Mouse (Mus musculus) CH12.LX (cell line): ENCODE results near the gene Myo1d. TPM values are rescaled to one million over a fixed set of nuclear protein-coding genes. Genes with fewer than 3 reads are reported as not detected.

Source experiments
- DNase-seq: peaks from one replicate; pipeline ENCODE4 v3.0.0-alpha.2; 2013; ENCODE audit errors: extremely low read depth
- H3K27ac ChIP-seq: 2 replicates; pipeline ENCODE4 v1.5.1; 2012; ENCODE audit warnings: low read depth, mild to moderate bottlenecking, control low read depth, moderate library complexity; ENCODE audit not compliant: insufficient read depth
- H3K27me3 ChIP-seq: replicated peaks from 2 replicates; pipeline ENCODE3; 2012; ENCODE audit warnings: inconsistent platforms
- H3K36me3 ChIP-seq, 2 experiments: replicated peaks in 1 of 2; 2 replicates each; pipeline versions ENCODE3 to v1.6.1; 2012; ENCODE audit warnings: inconsistent platforms in 1 of 2, low read length in 1 of 2, mild to moderate bottlenecking in 1 of 2, mixed read lengths in 1 of 2, moderate library complexity in 1 of 2; ENCODE audit not compliant: control insufficient read depth in 1 of 2, insufficient read depth in 1 of 2
- H3K4me1 ChIP-seq, 2 experiments: 2 replicates each; pipeline ENCODE4 v1.6.1; 2012; ENCODE audit warnings: inconsistent platforms in 1 of 2, moderate library complexity in 1 of 2; ENCODE audit not compliant: insufficient read depth in 2 of 2, control insufficient read depth in 1 of 2
- H3K4me2 ChIP-seq: 2 replicates; pipeline ENCODE4 v1.6.1; 2012; ENCODE audit warnings: low read depth, mild to moderate bottlenecking, control low read depth; ENCODE audit not compliant: poor library complexity, insufficient read depth, severe bottlenecking
- H3K4me3 ChIP-seq, 3 experiments: fragments of 150-350 bp in 1 of 3; sonication (generic) in 1 of 3; replicated peaks in 1 of 3; 2 replicates each; pipeline versions ENCODE3 to v1.5.1; 2011 to 2012; ENCODE audit warnings: low read depth in 2 of 3, low read length in 2 of 3, mild to moderate bottlenecking in 2 of 3, moderate library complexity in 2 of 3, control low read depth in 1 of 3, improper control_type of control experiment in 1 of 3, inconsistent platforms in 1 of 3, mixed read lengths in 1 of 3; ENCODE audit not compliant: poor library complexity in 1 of 3
- H3K79me2 ChIP-seq: replicated peaks from 2 replicates; pipeline ENCODE4 v1.6.1; 2012; ENCODE audit warnings: mild to moderate bottlenecking, moderate library complexity; ENCODE audit not compliant: control insufficient read depth, poor library complexity, insufficient read depth, severe bottlenecking; ENCODE audit errors: extremely low read depth
- H3K9ac ChIP-seq: 2 replicates; pipeline ENCODE4 v1.6.1; 2012; ENCODE audit warnings: low read depth, mild to moderate bottlenecking, control low read depth, moderate library complexity; ENCODE audit not compliant: insufficient read depth
- H3K9me3 ChIP-seq: replicated peaks from 2 replicates; pipeline ENCODE3; 2012; ENCODE audit warnings: low read length, inconsistent platforms, mixed read lengths
- BHLHE40 ChIP-seq: IDR thresholded peaks from 2 replicates; pipeline ENCODE4 v1.6.1; 2011; ENCODE audit warnings: mild to moderate bottlenecking, low read depth, low read length, improper control_type of control experiment
- CHD1 ChIP-seq: IDR thresholded peaks from 2 replicates; pipeline ENCODE4 v1.6.1; 2012; ENCODE audit warnings: low read depth, low read length, improper control_type of control experiment, inconsistent platforms
- CHD2 ChIP-seq: IDR thresholded peaks from 2 replicates; pipeline ENCODE4 v1.6.1; 2011; ENCODE audit warnings: low read length, improper control_type of control experiment
- CTCF ChIP-seq, 2 experiments: IDR thresholded peaks in 1 of 2; conservative IDR thresholded peaks in 1 of 2; 2 replicates each; pipeline ENCODE4 v1.5.1; 2011 to 2012; ENCODE audit warnings: low read depth in 2 of 2, low read length in 2 of 2, improper control_type of control experiment in 1 of 2, inconsistent platforms in 1 of 2, mild to moderate bottlenecking in 1 of 2, moderate library complexity in 1 of 2
- E2F4 ChIP-seq: IDR thresholded peaks from 2 replicates; pipeline ENCODE4 v1.6.1; 2011; ENCODE audit warnings: low read depth, low read length, improper control_type of control experiment; ENCODE audit not compliant: insufficient replicate concordance
- ELF1 ChIP-seq: IDR thresholded peaks from 2 replicates; pipeline ENCODE4 v1.6.1; 2014; ENCODE audit warnings: low read depth, mild to moderate bottlenecking, inconsistent platforms, low read length, improper control_type of control experiment
- EP300 ChIP-seq: IDR thresholded peaks from 2 replicates; pipeline ENCODE4 v1.6.1; 2011; ENCODE audit warnings: low read length, improper control_type of control experiment
- ETS1 ChIP-seq: conservative IDR thresholded peaks from 2 replicates; pipeline ENCODE4 v1.6.1; 2012; ENCODE audit warnings: low read depth, mild to moderate bottlenecking, inconsistent platforms, low read length, improper control_type of control experiment, moderate library complexity
- GABPA ChIP-seq: IDR thresholded peaks from 2 replicates; pipeline ENCODE4 v1.6.1; 2012; ENCODE audit warnings: low read depth, low read length, improper control_type of control experiment, inconsistent platforms; ENCODE audit not compliant: insufficient replicate concordance
- HCFC1 ChIP-seq: IDR thresholded peaks from 2 replicates; pipeline ENCODE4 v1.6.1; 2012; ENCODE audit warnings: low read depth, mild to moderate bottlenecking, inconsistent platforms, low read length, improper control_type of control experiment
- IRF4 ChIP-seq: IDR thresholded peaks from 2 replicates; pipeline ENCODE4 v1.6.1; 2014; ENCODE audit warnings: low read depth, mild to moderate bottlenecking, inconsistent platforms, low read length, improper control_type of control experiment
- JUN ChIP-seq: IDR thresholded peaks from 2 replicates; pipeline ENCODE4 v1.6.1; 2011; ENCODE audit warnings: low read depth, mild to moderate bottlenecking, low read length, improper control_type of control experiment, moderate library complexity; ENCODE audit not compliant: insufficient read depth
- JUND ChIP-seq: conservative IDR thresholded peaks from 2 replicates; pipeline ENCODE4 v1.6.1; 2011; ENCODE audit warnings: low read depth, low read length, improper control_type of control experiment
- KAT2A ChIP-seq: IDR thresholded peaks from 2 replicates; pipeline ENCODE4 v1.6.1; 2012; ENCODE audit warnings: low read length, improper control_type of control experiment, inconsistent platforms; ENCODE audit not compliant: insufficient replicate concordance
- MAFK ChIP-seq: IDR thresholded peaks from 2 replicates; pipeline ENCODE4 v1.6.1; 2011; ENCODE audit warnings: low read length, improper control_type of control experiment; ENCODE audit not compliant: insufficient replicate concordance
- MAX ChIP-seq: IDR thresholded peaks from 2 replicates; pipeline ENCODE4 v1.6.1; 2011; ENCODE audit warnings: low read length, improper control_type of control experiment
- MAZ ChIP-seq: IDR thresholded peaks from 2 replicates; pipeline ENCODE4 v1.6.1; 2012; ENCODE audit warnings: low read depth, mild to moderate bottlenecking, inconsistent platforms, low read length, improper control_type of control experiment, moderate library complexity
- MEF2A ChIP-seq: IDR thresholded peaks from 2 replicates; pipeline ENCODE4 v1.6.1; 2014; ENCODE audit warnings: low read depth, mild to moderate bottlenecking, inconsistent platforms, low read length, improper control_type of control experiment, borderline replicate concordance
- MXI1 ChIP-seq: IDR thresholded peaks from 2 replicates; pipeline ENCODE4 v1.6.1; 2011; ENCODE audit warnings: mild to moderate bottlenecking, low read depth, low read length, improper control_type of control experiment
- MYC ChIP-seq: IDR thresholded peaks from 2 replicates; pipeline ENCODE4 v1.6.1; 2011; ENCODE audit warnings: low read depth, mild to moderate bottlenecking, improper control_type of control experiment, low read length
- NELFE ChIP-seq: IDR thresholded peaks from 2 replicates; pipeline ENCODE4 v1.6.1; 2011; ENCODE audit warnings: low read depth, low read length, improper control_type of control experiment
- NRF1 ChIP-seq: IDR thresholded peaks from 2 replicates; pipeline ENCODE4 v1.6.1; 2014; ENCODE audit warnings: low read depth, mild to moderate bottlenecking, inconsistent platforms, low read length, improper control_type of control experiment, moderate library complexity
- PAX5 ChIP-seq: IDR thresholded peaks from 2 replicates; pipeline ENCODE4 v1.6.1; 2012; ENCODE audit warnings: low read length, inconsistent platforms, mixed read lengths
- POLR2A ChIP-seq: IDR thresholded peaks from 2 replicates; pipeline ENCODE4 v1.6.1; 2011; ENCODE audit warnings: low read depth, mild to moderate bottlenecking, improper control_type of control experiment, low read length
- POLR2AphosphoS2 ChIP-seq: IDR thresholded peaks from 2 replicates; pipeline ENCODE4 v1.6.1; 2011; ENCODE audit warnings: low read depth, low read length, improper control_type of control experiment
- RAD21 ChIP-seq: IDR thresholded peaks from 2 replicates; pipeline ENCODE4 v1.6.1; 2011; ENCODE audit warnings: low read depth, mild to moderate bottlenecking, low read length, improper control_type of control experiment, moderate library complexity
- RCOR1 ChIP-seq: conservative IDR thresholded peaks from 2 replicates; pipeline ENCODE4 v1.6.1; 2012; ENCODE audit warnings: low read depth, mild to moderate bottlenecking, inconsistent platforms, low read length, improper control_type of control experiment
- SIN3A ChIP-seq: IDR thresholded peaks from 2 replicates; pipeline ENCODE4 v1.6.1; 2012; ENCODE audit warnings: low read length, improper control_type of control experiment, inconsistent platforms
- SMC3 ChIP-seq: IDR thresholded peaks from 2 replicates; pipeline ENCODE4 v1.6.1; 2011; ENCODE audit warnings: low read depth, low read length, improper control_type of control experiment
- TBP ChIP-seq: conservative IDR thresholded peaks from 2 replicates; pipeline ENCODE4 v1.6.1; 2011; ENCODE audit warnings: low read depth, low read length, improper control_type of control experiment
- TCF12 ChIP-seq: IDR thresholded peaks from 2 replicates; pipeline ENCODE4 v1.6.1; 2014; ENCODE audit warnings: low read depth, mild to moderate bottlenecking, inconsistent platforms, low read length, improper control_type of control experiment
- UBTF ChIP-seq: IDR thresholded peaks from 2 replicates; pipeline ENCODE4 v1.6.1; 2012; ENCODE audit warnings: low read depth, mild to moderate bottlenecking, inconsistent platforms, low read length, improper control_type of control experiment, moderate library complexity
- USF1 ChIP-seq: IDR thresholded peaks from 2 replicates; pipeline ENCODE4 v1.6.1; 2014; ENCODE audit warnings: low read depth, mild to moderate bottlenecking, inconsistent platforms, low read length, improper control_type of control experiment
- USF2 ChIP-seq: conservative IDR thresholded peaks from 2 replicates; pipeline ENCODE4 v1.6.1; 2011; ENCODE audit warnings: low read depth, low read length, improper control_type of control experiment
- ZC3H11A ChIP-seq: IDR thresholded peaks from 2 replicates; pipeline ENCODE4 v1.6.1; 2012; ENCODE audit warnings: low read depth, mild to moderate bottlenecking, inconsistent platforms, low read length, improper control_type of control experiment
- ZKSCAN1 ChIP-seq: IDR thresholded peaks from 2 replicates; pipeline ENCODE4 v1.6.1; 2012; ENCODE audit warnings: low read depth, inconsistent platforms, low read length, improper control_type of control experiment, borderline replicate concordance
- ZMIZ1 ChIP-seq: IDR thresholded peaks from 2 replicates; pipeline ENCODE4 v1.6.1; 2012; ENCODE audit warnings: low read depth, mild to moderate bottlenecking, inconsistent platforms, low read length, improper control_type of control experiment
- ZNF384 ChIP-seq: IDR thresholded peaks from 2 replicates; pipeline ENCODE4 v1.6.1; 2012; ENCODE audit warnings: low read depth, low read length, improper control_type of control experiment, inconsistent platforms
- dilution Hi-C: fragments of 300-500 bp; cut with MboI; formaldehyde crosslinking; loops from 2 replicates; pipeline ENCODE4 v1.14.3; 2020; ENCODE audit warnings: low sequenced_read_pairs; ENCODE audit not compliant: extremely low pct_unique_long_range_greater_than_20kb, extremely low pct_ligation_motif_present
- in situ Hi-C: fragments of 300-500 bp; cut with MboI; formaldehyde crosslinking; loops from 3 replicates; pipeline ENCODE4 v1.14.3; 2019; ENCODE audit warnings: low sequenced_read_pairs, low pct_ligation_motif_present, low pct_unique_long_range_greater_than_20kb, mixed read lengths
- polyA plus RNA-seq: library from polyadenylated mRNA; unstranded; fragments of >175 nt; gene quantifications from 2 replicates; pipeline ENCODE4 v1.2.1, GENCODE M21; 2012; ENCODE audit warnings: low read depth; ENCODE audit not compliant: insufficient read length
- total RNA-seq, 2 experiments: library from RNA; depleted of rRNA; stranded (reverse); fragments of 300-350 nt in 1 of 2; fragments of >200 nt in 1 of 2; gene quantifications; 2 replicates each; pipeline ENCODE4 v1.2.3; 2012 to 2014

Myo1d gene
- total and polyA plus RNA-seq, 3 experiments, result 2.2 to 5.6 (median 2.9) TPM

DNA sequence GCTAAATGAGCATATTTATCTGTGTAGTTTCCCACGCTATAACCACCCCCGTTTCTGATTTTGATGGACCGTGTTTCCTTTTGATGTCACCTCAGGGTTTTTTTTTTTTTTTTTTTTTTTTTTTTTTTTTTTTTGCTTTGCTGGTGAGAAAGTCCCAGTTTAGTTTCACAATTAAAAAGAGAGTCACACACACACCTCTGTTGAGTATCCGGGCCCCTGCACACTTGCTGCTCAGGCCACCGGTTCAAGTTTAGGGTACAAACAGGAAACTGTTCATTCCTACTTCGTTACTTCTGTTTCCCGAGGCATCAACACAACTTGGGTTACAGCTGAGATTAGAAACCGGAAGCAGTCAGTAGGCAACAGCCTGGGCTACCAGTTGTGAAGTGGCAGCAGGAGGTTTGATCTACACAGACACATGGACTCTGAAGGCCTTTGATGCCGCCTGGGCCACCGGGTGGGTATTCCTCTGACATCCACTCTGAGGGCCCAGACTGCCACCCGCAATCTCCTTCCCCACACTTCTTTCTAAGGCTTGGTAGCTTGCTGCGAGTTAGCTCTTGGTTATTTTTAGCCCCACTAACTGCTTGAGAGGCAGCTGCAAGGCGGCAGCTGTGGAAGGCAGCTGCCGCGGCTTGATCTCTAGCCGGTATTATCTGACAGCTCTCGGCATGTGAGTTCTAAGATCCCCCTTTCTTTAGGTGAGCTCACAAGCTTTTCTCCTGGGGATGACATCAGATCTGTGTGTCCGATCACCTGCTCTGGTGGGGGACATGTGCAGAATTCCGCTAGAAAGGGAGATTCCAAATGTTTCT is 271.3 kb downstream of the Myo1d start:
- Histone ChIP-seq H3K27me3 (no peaks in the 10 kb centered on the region), H3K4me2 (peak overlapping the region; percentile 84), H3K79me2 (no peaks in the 10 kb centered on the region), H3K27ac (peak overlapping the region; percentile 99), H3K4me1 (peaks cover 52 to 96% of the 10 kb centered on the region in 2 experiments), H3K36me3 (peaks cover 0 to 6% of the 10 kb centered on the region in 2 experiments), H3K4me3 (peak overlapping the region; percentile 37 to 51 (median 40)), H3K9ac (peak overlapping the region; percentile 81), H3K9me3 (peaks cover 15% of the 10 kb centered on the region)
- peak; percentile 48; the same call in 1 of the 2 replicates for TF ChIP-seq MAZ
- TF ChIP-seq RAD21, result no peak
- TF ChIP-seq CHD1, result peak; percentile 72; the same call in 1 of the 2 replicates
- peak; percentile 51; the same call in 1 of the 2 replicates for TF ChIP-seq JUN
- TF ChIP-seq IRF4, result peak; percentile 88
- TF ChIP-seq RCOR1, result peak; percentile 78
- peak; percentile 62 for TF ChIP-seq MYC
- peak; percentile 97 for TF ChIP-seq BHLHE40
- TF ChIP-seq CTCF (conservative IDR thresholded peaks at IDR 0.05 in 1 of 2, IDR thresholded peaks at IDR 0.05 in 1 of 2; ENCODE audit: low read depth in 2 of 2, low read length in 2 of 2), result no peak
- TF ChIP-seq E2F4, result no peak; the same call in 1 of the 2 replicates
- peak; percentile 65; the same call in 1 of the 2 replicates for TF ChIP-seq KAT2A
- TF ChIP-seq UBTF, result peak; percentile 59; the same call in 1 of the 2 replicates
- TF ChIP-seq MAFK, result no peak; the same call in 1 of the 2 replicates
- peak; percentile 99 for TF ChIP-seq ETS1
- no peak for TF ChIP-seq NRF1
- TF ChIP-seq ZMIZ1, result peak; percentile 48
- TF ChIP-seq NELFE, result 0 out of 2 replicates have a peak, but pooled peaks have one; percentile 59
- TF ChIP-seq GABPA, result no peak
- TF ChIP-seq JUND, result peak; percentile 9
- no peak for TF ChIP-seq ZKSCAN1
- TF ChIP-seq TBP, result peak; percentile 45; the same call in 1 of the 2 replicates
- no peak for TF ChIP-seq USF2
- TF ChIP-seq SIN3A, result peak; percentile 94
- TF ChIP-seq MEF2A, result peak; percentile 91
- peak; percentile 89 for TF ChIP-seq ELF1
- no peak for TF ChIP-seq USF1
- TF ChIP-seq ZNF384, result peak; percentile 100
- TF ChIP-seq MAX, result peak; percentile 84
- peak; percentile 66 for TF ChIP-seq EP300
- TF ChIP-seq POLR2AphosphoS2, result no peak
- TF ChIP-seq POLR2A, result peak; percentile 50
- peak; percentile 52 for TF ChIP-seq HCFC1
- no peak for TF ChIP-seq PAX5
- peak; percentile 92 for TF ChIP-seq TCF12
- peak; percentile 97 for TF ChIP-seq MXI1
- TF ChIP-seq SMC3, result no peak; the same call in 1 of the 2 replicates
- no peak for TF ChIP-seq ZC3H11A
- peak; percentile 50 for TF ChIP-seq CHD2
- DNase-seq, result peak; percentile 90
- in situ Hi-C loops, result loop anchor here (5.0 kb wide), 1 partner anchor 54 kb away; no protein-coding TSS in a partner anchor
- dilution Hi-C loops, result no loop called here
